Mouse (Mus musculus): ENCODE data around the gene C530008M17Rik.

- peak; percentile 62 for TF ChIP-seq CTCF (IDR thresholded peaks at IDR 0.05)
- no peak for TF ChIP-seq EP300 (IDR thresholded peaks at IDR 0.05)
Measured at GRCm38 (mm10) chr5:76635592-76635991, 20.7 kb upstream of the C530008M17Rik start.

All from lung, postnatal 0 days (tissue).